Mouse (Mus musculus) naive thymus-derived CD4-positive, alpha-beta T cell, adult 2 months (primary cell): Measurements from ENCODE around the gene Map4.

Source experiments
- DNase-seq: peaks from one replicate; pipeline ENCODE4 v3.0.0-alpha.2; 2011; ENCODE audit warnings: low read depth

Map4 gene

DNA sequence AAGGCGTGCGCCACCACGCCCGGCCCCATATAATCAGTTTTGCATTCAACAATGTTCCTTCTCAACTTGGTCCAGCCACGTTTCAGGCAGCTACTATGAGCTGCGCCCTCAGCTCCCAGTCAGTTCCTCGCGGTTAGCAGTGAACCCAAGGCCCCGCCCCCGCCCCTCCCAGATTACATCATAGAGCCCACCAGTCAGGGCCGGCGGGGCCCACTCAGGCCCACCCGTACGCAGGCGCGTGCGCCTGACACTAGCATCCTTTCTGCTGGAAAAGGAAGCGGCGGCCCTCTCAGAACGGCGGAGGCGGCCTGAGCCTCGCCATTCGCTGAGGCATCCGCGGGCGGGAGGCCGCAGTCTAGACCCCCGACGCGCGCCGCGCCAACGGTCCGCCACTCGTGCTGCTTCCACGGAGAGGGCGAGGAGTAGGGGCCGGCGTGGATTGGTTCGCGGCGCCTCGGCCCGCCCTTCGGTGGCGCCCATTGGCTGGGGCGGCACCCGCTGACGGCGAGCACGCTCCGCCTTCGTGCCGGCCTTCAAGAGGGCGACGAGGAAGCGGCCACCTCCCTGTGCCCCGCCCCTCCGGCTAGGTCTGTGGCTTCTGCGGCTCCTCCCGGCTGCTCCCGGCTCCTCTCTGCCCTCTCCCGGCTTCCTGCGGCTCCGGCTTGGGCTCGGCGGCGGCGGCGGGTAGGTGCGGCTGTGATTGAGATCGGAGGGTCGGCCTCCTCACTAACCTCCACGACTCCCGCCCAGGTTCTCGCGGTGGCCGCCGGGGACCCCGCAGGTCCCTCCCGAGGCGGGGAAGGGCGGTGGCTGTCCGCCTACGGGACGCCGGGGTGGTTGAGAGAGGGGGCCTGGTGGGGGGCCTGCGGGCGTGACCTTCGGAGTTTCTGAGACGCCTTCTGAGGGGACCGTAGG lies at the start of gene Map4:
Map4 (plus strand) TSS at position 204 of the 915 bp plus-strand sequence.
- DNase-seq, result peak; percentile 96

- DNase-seq, result no peak
These were observed 45.0 kb upstream of the Map4 start for GRCm38 (mm10) chr9:109886259-109886658.

DNA sequence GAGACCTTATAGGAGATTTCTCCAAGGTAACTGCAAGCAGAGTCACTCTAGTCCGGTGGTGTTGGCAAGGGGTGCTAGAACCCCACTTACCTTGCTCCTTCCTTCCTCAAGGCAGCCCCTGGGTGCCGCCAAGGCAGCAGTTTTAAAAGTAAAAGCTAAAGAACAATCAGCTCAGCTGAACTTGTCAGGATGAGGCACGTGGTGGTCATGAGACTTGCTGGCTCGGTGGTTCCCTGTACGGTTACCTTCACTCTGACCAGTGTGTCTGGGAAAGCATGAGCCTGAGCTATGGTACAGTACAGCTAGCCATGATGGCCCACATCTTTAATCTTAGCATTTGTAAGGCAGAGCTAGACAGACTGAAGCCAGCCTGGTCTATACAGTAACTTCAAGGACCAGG lies 43.9 kb upstream of the Map4 start:
- DNase-seq, result no peak

DNA sequence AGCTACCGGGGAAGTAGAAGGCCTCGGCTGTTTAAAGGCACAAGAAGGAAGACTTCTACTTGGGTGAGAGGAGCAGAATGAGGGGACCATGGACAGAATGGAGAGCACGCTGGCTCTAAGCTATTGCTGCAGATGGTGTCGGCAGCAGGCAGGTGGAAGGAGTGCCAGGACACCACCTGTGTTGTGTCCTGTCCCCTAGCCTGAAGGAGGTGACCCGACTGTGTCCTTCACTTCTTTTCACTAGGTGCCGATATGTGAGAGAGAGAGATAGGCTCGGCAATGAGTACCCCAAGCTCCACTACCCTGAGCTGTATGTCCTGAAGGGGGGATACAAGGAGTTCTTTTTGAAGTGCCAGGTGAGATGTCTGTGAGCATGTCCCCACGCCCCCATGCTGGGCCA lies 39.8 kb upstream of the Map4 start:
- DNase-seq, result no peak

GRCm38 (mm10) chr9:109892651-109893250 lies 38.5 kb upstream of the Map4 start:
- peak; percentile 86 for DNase-seq

DNA sequence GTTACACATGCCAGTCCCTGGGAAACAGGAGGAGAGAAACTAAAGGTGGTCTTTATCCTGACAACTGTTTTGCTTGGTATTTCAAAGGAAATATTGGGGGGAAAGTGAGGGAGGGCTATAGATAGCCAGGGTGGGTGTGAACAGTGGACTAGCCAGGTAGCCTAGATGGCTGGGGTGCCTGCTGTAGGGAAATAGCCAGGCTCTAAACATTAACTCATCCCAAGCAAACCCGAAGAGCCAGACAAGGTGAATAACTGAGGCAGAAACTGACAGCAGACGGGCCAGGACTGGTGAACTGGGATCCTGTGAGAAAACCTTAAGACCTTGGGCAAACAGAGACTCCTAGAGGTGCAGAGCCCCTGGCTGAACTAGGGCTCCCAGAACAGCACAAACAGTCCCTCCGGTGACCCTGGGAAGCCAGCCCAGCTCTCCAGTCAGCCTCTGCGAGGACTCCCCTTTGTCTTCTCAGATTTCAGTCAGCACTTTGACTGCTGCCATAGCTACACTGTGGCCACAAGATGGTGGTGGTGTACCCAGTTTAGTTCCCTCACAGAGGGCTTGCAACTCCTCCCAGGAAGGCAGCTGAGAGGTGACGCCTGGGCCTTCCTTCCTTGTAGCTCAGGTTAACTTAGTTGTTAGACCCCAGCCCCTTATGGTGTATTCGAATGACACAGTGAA lies 36.7 kb upstream of the Map4 start:
- peak; percentile 69 for DNase-seq

DNA sequence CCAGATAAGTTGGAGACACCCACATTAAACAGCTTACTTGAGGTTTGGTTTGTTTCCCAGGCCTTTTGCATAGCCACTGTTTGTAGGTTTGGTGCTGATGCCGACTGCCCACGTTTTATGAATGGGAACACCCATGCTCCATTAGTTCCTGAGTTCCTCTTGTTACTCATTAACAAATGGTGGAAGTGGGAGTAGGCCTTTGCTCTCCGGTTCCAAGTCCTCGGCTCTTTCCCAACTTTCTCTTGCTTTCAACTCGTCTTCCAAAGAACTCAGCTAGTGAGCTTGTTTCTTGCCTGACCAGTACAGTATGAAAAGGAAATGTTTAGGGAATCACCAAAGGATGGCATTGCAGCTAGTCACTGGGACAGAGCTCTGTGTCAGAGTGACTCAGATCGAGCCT lies 35.7 kb upstream of the Map4 start:
- no peak for DNase-seq

DNA sequence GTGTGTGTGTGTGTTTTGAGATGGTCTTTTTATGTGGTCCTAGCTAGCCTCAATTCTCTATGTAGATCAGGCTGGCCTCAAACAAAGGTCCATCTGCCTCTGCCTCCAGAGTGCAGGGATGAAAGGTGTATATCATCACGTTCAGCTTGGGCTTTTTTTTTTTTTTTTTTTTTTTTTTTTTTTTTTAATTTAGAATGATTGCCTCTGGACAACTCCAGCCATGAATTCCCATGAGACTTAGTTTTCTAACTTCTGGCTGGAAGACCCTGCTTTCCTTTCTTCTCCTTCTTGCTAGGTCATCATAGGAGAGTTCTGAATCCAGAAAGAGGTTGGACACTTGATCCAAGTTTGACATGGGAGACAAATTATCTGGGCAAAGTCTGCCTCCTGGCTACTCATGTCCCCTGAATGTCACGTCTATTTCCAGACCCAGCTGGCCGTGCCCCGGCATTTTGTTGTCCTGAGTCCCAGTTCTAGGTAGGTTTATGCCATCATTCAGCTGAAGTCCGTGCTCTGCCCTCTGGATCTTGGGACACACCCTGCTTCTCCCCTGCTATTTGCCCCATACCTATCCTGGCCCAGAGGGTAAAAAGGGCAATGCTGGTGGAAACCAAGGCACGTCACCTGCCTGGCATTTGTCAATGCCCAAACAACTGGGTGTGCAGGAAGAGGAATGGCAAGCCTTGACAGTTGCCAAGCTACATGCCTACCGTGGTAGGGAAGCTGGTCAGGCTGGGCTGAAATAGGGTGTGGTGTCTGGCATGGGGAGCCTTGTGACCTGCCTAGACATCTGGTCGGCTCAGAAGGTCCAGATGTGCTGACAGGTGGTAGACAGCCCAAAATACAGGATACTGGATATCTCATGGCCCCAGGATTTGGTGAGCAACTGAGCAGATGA lies 34.8 kb upstream of the Map4 start:
- no peak for DNase-seq

- no peak for DNase-seq
These were observed 33.2 kb upstream of the Map4 start for GRCm38 (mm10) chr9:109898027-109898426.

- DNase-seq, result no peak
These were observed 31.9 kb upstream of the Map4 start for GRCm38 (mm10) chr9:109899361-109899760.

- no peak for DNase-seq
These were observed 31.5 kb upstream of the Map4 start for GRCm38 (mm10) chr9:109899774-109900173.

DNA sequence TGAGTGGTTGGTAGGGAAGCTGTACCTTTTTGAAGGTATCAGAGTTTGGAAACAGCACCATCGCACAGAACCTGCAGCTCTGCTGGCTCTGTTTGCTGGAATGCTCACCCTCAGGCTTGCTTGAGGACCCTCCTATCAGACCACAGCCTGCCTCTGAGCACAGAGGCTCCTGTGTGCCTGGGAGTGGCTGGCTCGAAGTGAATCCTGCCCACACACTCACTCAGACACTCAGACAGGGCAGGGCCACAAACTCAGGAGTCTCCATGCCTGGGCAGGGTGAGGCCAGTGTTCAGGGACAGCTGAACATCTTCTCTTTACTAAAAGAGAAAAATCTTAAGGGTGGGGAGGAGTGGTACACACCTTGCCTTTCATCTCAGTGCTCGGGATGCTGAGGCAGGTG lies 30.7 kb upstream of the Map4 start:
- DNase-seq, result no peak

DNA sequence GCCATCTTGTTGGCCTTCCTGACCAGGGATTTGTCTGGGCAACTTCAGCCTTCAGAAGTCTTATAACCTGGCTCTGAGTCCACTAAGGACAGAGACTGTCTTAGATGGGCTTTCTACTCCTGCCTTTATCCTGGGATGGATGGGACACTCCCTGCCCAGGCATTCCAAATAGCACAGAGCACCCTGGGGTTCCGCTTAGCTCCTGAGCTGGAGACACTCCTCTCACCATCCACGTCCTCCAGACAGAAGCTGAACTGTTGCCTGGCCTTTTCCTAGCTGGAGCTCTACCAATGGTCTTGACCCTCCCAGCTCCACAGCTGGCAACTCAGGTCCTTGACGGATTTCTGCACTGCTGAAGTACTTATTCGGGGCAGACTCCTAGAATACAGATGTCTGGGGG lies 29.0 kb upstream of the Map4 start:
- no peak for DNase-seq

DNA sequence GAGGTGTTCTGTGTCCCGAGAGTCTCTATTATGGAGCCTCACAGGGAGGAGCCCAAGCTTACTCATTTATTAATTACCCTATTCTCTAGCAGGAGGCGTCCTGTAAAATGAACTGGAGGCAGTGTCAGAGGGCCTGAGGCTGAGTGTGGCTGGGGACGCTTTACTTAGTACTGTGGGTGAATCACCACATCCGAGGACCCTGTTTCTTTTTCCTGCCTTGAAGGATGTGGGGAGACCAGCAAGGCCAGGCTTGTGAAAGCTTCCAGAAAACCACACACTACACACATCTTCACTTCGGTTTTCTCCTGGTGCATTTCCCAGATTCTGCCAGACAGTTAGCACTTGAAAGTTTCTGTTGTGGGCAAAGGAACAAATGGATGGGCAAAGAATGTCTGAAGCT lies 28.5 kb upstream of the Map4 start:
- DNase-seq, result no peak

GRCm38 (mm10) chr9:109907300-109907699 lies 24.0 kb upstream of the Map4 start:
- no peak for DNase-seq

DNA sequence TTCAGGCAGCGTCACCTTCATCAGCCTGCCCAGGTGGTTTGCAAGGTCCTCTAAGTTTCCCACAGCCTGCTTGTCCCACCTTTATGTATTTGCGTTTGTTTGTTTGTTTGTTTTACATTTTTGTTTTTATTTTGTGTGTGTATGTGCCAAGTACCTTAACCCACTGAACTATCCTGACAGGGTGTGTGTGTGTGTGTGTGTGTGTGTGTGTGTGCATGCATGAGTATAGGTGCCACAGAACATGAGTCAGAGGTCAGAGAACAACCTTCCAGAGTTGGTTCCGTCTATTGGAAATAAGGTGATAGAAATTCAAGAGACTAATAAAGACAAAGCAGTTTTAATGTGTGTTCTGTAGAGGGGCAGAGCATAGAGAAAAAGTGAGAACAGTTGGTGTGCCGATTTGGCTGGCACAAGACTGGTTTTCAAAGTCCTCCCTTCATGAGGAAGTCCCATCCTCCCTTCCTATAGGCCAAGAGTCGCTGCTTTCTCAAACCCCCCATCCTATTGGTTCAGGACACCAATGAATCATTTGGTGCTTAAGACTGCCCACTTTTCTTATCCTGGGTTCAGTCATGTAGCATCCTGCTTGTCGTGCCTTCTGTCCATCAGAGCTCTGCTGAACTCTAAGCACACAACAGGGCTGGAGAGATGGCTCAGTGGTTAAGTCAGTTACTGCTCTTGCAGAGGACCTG lies 23.3 kb upstream of the Map4 start:
- DNase-seq, result no peak

- DNase-seq, result no peak
These were observed 22.2 kb upstream of the Map4 start for GRCm38 (mm10) chr9:109909102-109909501.

GRCm38 (mm10) chr9:109909926-109910325 lies 21.3 kb upstream of the Map4 start:
- DNase-seq, result no peak

- no peak for DNase-seq
These were observed 19.5 kb upstream of the Map4 start for GRCm38 (mm10) chr9:109911779-109912178.

DNA sequence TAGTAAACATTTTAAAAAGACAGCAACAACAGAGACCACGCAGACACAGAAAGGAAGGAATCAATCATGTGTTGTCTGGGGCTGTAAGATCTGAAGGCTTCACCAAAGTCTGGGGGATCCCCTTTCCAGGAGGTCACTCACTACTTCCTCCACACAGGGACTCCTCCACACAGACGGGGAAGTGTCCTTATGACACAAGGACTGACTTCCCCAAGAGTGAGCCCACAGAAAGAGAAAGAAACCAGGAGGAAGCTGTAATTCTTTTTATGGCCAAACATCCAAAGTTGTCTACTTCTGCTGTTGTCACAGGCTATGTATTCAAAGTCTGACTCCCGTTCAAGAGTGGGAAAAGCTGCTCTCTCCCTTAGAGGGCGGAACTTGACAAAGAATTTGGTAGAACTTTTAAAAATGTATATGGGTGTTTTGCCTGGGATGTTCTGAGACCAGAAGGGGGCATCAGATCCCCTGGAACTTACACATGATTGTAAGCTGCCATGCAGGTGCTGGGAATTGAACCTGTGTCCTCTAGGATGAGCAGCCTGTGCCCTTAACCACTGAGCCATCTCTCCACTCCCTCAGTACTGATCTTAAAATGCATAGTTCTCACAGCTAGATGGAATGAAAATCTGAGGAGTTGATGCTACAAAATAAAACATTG lies 16.9 kb upstream of the Map4 start:
- no peak for DNase-seq

DNA sequence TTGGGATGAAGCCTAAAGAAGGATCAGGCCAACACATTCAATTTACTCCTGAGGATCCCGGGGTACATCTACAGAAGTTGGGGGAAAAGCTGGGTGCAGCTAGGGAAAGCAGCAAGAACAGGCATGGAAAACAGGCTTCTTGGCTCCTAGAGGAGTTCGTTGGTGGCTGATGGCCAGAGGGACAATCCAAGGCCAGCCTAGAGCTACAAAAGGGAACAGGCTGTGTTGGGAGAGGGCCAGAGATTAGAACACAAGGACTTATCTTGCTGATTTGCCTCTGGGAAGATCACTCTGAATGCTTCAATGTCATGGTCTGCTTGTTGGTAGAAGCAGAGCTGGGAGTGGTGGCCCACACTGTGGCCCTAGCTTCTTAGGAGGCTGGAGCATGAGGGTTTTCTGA lies 13.3 kb upstream of the Map4 start:
- no peak for DNase-seq
